Mouse (Mus musculus): ENCODE measurements around the gene Heca.
"Not testable (repeated sequence)": the region's sequence is repeated elsewhere in the genome, so short reads cannot be mapped to it uniquely, and the experiment has no call there.

The Heca gene

GRCm38 (mm10) chr10:17878002-17878919, 69.6 kb downstream of the Heca start:
- DNase-seq = no peak

GRCm38 (mm10) chr10:17869822-17870662, 77.8 kb downstream of the Heca start:
- DNase-seq = peak; percentile 38 to 69

GRCm38 (mm10) chr10:17860701-17861480, 87.0 kb downstream of the Heca start:
- DNase-seq = no peak

GRCm38 (mm10) chr10:17857647-17858261, 90.1 kb downstream of the Heca start:
- DNase-seq = no peak

GRCm38 (mm10) chr10:17844781-17845537, 102.9 kb downstream of the Heca start:
- no peak for DNase-seq

GRCm38 (mm10) chr10:17842030-17842429, 105.8 kb downstream of the Heca start:
- DNase-seq = no peak

- no peak for DNase-seq
These were observed 111.6 kb downstream of the Heca start for GRCm38 (mm10) chr10:17836275-17836674.

GRCm38 (mm10) chr10:17835031-17835430, 112.8 kb downstream of the Heca start:
- DNase-seq = peak in 1 of 2 experiments; percentile 8

GRCm38 (mm10) chr10:17831041-17831440, 116.8 kb downstream of the Heca start:
- no peak for DNase-seq

- DNase-seq = peak in 1 of 2 experiments; percentile 13
These were observed 118.7 kb downstream of the Heca start for GRCm38 (mm10) chr10:17829205-17829604.

GRCm38 (mm10) chr10:17827391-17827790, 120.5 kb downstream of the Heca start:
- peak; percentile 9 to 27 for DNase-seq

- DNase-seq = not testable (repeated sequence)
These were observed 127.4 kb downstream of the Heca start for GRCm38 (mm10) chr10:17820422-17820821.

Measured in kidney, adult 8-10 months (tissue).